Comparison of ENCODE assay signal across 8 mouse cellular contexts in the genomic region with DNA sequence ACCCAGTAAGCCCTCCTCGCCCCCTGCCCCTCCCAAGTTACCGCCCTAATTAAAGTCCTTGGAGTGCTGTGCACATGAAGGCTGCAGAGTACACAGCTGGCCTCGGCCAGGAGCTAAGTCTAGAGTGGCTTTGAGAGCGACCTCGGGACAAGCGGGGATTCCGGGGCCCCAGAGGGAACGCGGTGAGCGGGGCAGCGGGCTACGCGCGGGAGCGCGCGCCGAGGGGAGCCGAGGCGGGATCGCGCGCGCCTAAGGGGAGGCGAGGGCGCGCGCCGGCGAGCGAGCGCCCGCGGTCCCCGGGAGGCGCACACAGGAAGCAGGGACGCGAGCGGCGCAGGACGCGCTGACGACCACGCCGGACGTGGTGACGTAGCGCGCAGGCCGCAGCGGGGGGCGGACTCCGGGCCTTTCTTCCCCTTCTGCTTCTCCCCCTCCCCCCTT. TPM values are rescaled to one million over a fixed set of nuclear protein-coding genes. Genes with fewer than 3 reads are reported as not detected.
DNase-seq lines count a peak whose midpoint lies in the region; ATAC-seq and TF ChIP-seq lines count a peak whose summit lies in the region.

TSS of gene R3hdm2 (plus strand) at position 77 of the 441 bp plus-strand sequence.

- under 1% methylated on average over 44 of the region's 53 CpGs for WGBS in hindbrain, embryonic 10.5 days
- WGBS in lung, postnatal 0 days = 0% methylated on average over 36 of the region's 53 CpGs

- peak; percentile 98 for ATAC-seq in frontal cortex, adult (ENCODE audit: low TSS enrichment)
- ATAC-seq in lung, postnatal 0 days = peak; percentile 98

- peak within 1 kb of the TSS; percentile 72 for H3K4me2 ChIP-seq in lung, postnatal 0 days (replicated peaks; ENCODE audit: low read depth, low read length)

- peak; percentile 64 for DNase-seq in MEL-GATA-1-ER (ENCODE audit: extremely low read depth, low read depth)
- DNase-seq in cerebellum, adult 8-10 months = peak; percentile 93
- DNase-seq in hindbrain, embryonic 10.5 days (ENCODE audit: low spot score) = peak; percentile 96
- DNase-seq in layer of hippocampus, adult 9-11 months = peak; percentile 93
- DNase-seq in lung, postnatal 0 days (ENCODE audit: low spot score) = peak; percentile 97
- peak; percentile 85 for DNase-seq in ovary, postnatal 14 days (ENCODE audit: low spot score)
- peak; percentile 95 for DNase-seq in thymus, postnatal 14 days

- H3K4me3 ChIP-seq in hindbrain, embryonic 10.5 days = peak within 1 kb of the TSS; percentile 67
- H3K4me3 ChIP-seq in lung, postnatal 0 days (ENCODE audit: low read depth, low read length) = peak within 1 kb of the TSS; percentile 66

- 0 out of 2 replicates have a peak, but pooled peaks cover 4% of the 10 kb centered on the region for H3K9me3 ChIP-seq in hindbrain, embryonic 10.5 days
- H3K9me3 ChIP-seq in lung, postnatal 0 days (ENCODE audit: low read length) = no peaks in the 10 kb centered on the region

- no peaks in the 10 kb centered on the region for H3K36me3 ChIP-seq in hindbrain, embryonic 10.5 days
- no peaks in the 10 kb centered on the region for H3K36me3 ChIP-seq in lung, postnatal 0 days (ENCODE audit: insufficient read depth, low read length)

- no peaks in the 10 kb centered on the region for H3K27me3 ChIP-seq in hindbrain, embryonic 10.5 days (ENCODE audit: insufficient read depth, poor library complexity, severe bottlenecking)
- no peaks in the 10 kb centered on the region for H3K27me3 ChIP-seq in lung, postnatal 0 days (replicated peaks; ENCODE audit: insufficient read depth, low read length)

- peaks cover 18% of the 10 kb centered on the region for H3K4me1 ChIP-seq in hindbrain, embryonic 10.5 days (replicated peaks)
- H3K4me1 ChIP-seq in lung, postnatal 0 days (ENCODE audit: insufficient read depth, low read depth, low read length) = no peaks in the 10 kb centered on the region

- TF ChIP-seq EP300 in lung, postnatal 0 days (IDR thresholded peaks at IDR 0.05) = no peak

- H3K27ac ChIP-seq in hindbrain, embryonic 10.5 days = peak within 1 kb of the TSS; percentile 95
- peak within 1 kb of the TSS; percentile 97 for H3K27ac ChIP-seq in lung, postnatal 0 days (ENCODE audit: low read length)

- no peak for TF ChIP-seq CTCF in lung, postnatal 0 days (IDR thresholded peaks at IDR 0.05)

- peak within 1 kb of the TSS; percentile 90 for H3K9ac ChIP-seq in lung, postnatal 0 days (replicated peaks; ENCODE audit: low read depth)

RNA-seq across cellular contexts. Expression of gene R3hdm2, which starts in this region (rescaled TPM):
- 31.0 and 35.5 TPM in 2 replicates for polyA plus RNA-seq in hindbrain, embryonic 10.5 days (2016; fragmentation: Nextera tagmentation; extraction: Ambion mirVana)
- 21.1 and 23.9 TPM in 2 replicates for polyA plus RNA-seq in lung, postnatal 0 days (2015; fragmentation: Nextera tagmentation; extraction: Ambion mirVana)

Comparison
In these comparisons a context has a peak if more than half of its experiments do, and no peak if none do; other contexts are left out.
1. Peak in every context shown above with its lines: DNase-seq, ATAC-seq, H3K4me3 ChIP-seq and H3K27ac ChIP-seq.